Mouse (Mus musculus) MEL (cell line): ENCODE measurements around the gene Msrb2. TPM values are rescaled to one million over a fixed set of nuclear protein-coding genes. Genes with fewer than 3 reads are reported as not detected.

Experiments
- DNase-seq: peaks from one replicate; pipeline ENCODE4 v3.0.0; 2011; ENCODE audit warnings: low read depth, low spot score
- H3K27ac ChIP-seq: 2 replicates; pipeline ENCODE4 v1.5.1; 2012; ENCODE audit warnings: low read depth, mild to moderate bottlenecking, control low read depth, low read length, moderate library complexity; ENCODE audit not compliant: control insufficient read depth
- H3K27me3 ChIP-seq, 2 experiments: fragments of 150-350 bp in 1 of 2; sonication (generic) in 1 of 2; 2 replicates each; pipeline ENCODE4 v1.6.1; 2012; ENCODE audit warnings: low read length in 2 of 2, mild to moderate bottlenecking in 2 of 2, improper control_type of control experiment in 1 of 2, moderate library complexity in 1 of 2; ENCODE audit not compliant: insufficient read depth in 2 of 2, control insufficient read depth in 1 of 2
- H3K36me3 ChIP-seq, 2 experiments: 2 replicates each; pipeline ENCODE4 v1.6.1; 2012 to 2014; ENCODE audit warnings: low read length in 2 of 2, improper control_type of control experiment in 1 of 2, inconsistent platforms in 1 of 2, mild to moderate bottlenecking in 1 of 2; ENCODE audit not compliant: insufficient read depth in 2 of 2, control insufficient read depth in 1 of 2
- H3K4me1 ChIP-seq, 2 experiments: fragments of 150-350 bp in 1 of 2; sonication (generic) in 1 of 2; 2 replicates each; pipeline ENCODE4 v1.6.1; 2012; ENCODE audit warnings: low read length in 2 of 2, improper control_type of control experiment in 1 of 2, mild to moderate bottlenecking in 1 of 2; ENCODE audit not compliant: insufficient read depth in 2 of 2, control insufficient read depth in 1 of 2
- H3K4me3 ChIP-seq, 2 experiments: fragments of 150-350 bp in 1 of 2; sonication (generic) in 1 of 2; 2 replicates each; pipeline ENCODE4 v1.5.1; 2012; ENCODE audit warnings: low read depth in 2 of 2, low read length in 2 of 2, mild to moderate bottlenecking in 2 of 2, moderate library complexity in 2 of 2, control low read depth in 1 of 2, improper control_type of control experiment in 1 of 2; ENCODE audit not compliant: control insufficient read depth in 1 of 2, insufficient read depth in 1 of 2
- H3K79me2 ChIP-seq: 2 replicates; pipeline ENCODE4 v1.6.1; 2012; ENCODE audit warnings: mild to moderate bottlenecking, low read length, moderate library complexity; ENCODE audit not compliant: control insufficient read depth, poor library complexity, insufficient read depth
- H3K9ac ChIP-seq: 2 replicates; pipeline ENCODE4 v1.6.1; 2012; ENCODE audit warnings: low read depth, mild to moderate bottlenecking, control low read depth, low read length, moderate library complexity; ENCODE audit not compliant: control insufficient read depth, poor library complexity, severe bottlenecking
- H3K9me3 ChIP-seq: fragments of 150-350 bp; sonication (generic); replicated peaks from 2 replicates; pipeline ENCODE4 v1.6.1; 2012; ENCODE audit warnings: mild to moderate bottlenecking, low read length, improper control_type of control experiment, moderate library complexity; ENCODE audit not compliant: insufficient read depth
- CHD2 ChIP-seq: IDR thresholded peaks from 2 replicates; pipeline ENCODE4 v1.6.1; 2011; ENCODE audit warnings: low read length, improper control_type of control experiment
- E2F4 ChIP-seq: IDR thresholded peaks from 2 replicates; pipeline ENCODE4 v1.6.1; 2011; ENCODE audit warnings: low read depth, low read length, improper control_type of control experiment, borderline replicate concordance
- ELF1 ChIP-seq: IDR thresholded peaks from 2 replicates; pipeline ENCODE4 v1.6.1; 2014; ENCODE audit warnings: low read depth, mild to moderate bottlenecking, inconsistent platforms, low read length, improper control_type of control experiment, moderate library complexity
- HCFC1 ChIP-seq: IDR thresholded peaks from 2 replicates; pipeline ENCODE4 v1.6.1; 2012; ENCODE audit warnings: low read depth, mild to moderate bottlenecking, inconsistent platforms, low read length, improper control_type of control experiment, moderate library complexity
- JUND ChIP-seq: IDR thresholded peaks from 2 replicates; pipeline ENCODE4 v1.6.1; 2011; ENCODE audit warnings: low read depth, mild to moderate bottlenecking, improper control_type of control experiment, low read length
- MAFK ChIP-seq: IDR thresholded peaks from 2 replicates; pipeline ENCODE4 v1.6.1; 2011; ENCODE audit warnings: low read depth, mild to moderate bottlenecking, low read length, improper control_type of control experiment, borderline replicate concordance
- MAZ ChIP-seq: IDR thresholded peaks from 2 replicates; pipeline ENCODE4 v1.6.1; 2012; ENCODE audit warnings: low read depth, mild to moderate bottlenecking, inconsistent platforms, low read length, improper control_type of control experiment
- MXI1 ChIP-seq: IDR thresholded peaks from 2 replicates; pipeline ENCODE4 v1.6.1; 2011; ENCODE audit warnings: mild to moderate bottlenecking, low read depth, low read length, improper control_type of control experiment
- MYB ChIP-seq: IDR thresholded peaks from 2 replicates; pipeline ENCODE4 v1.6.1; 2011; ENCODE audit warnings: mild to moderate bottlenecking, low read depth, low read length, improper control_type of control experiment
- POLR2AphosphoS2 ChIP-seq: IDR thresholded peaks from 2 replicates; pipeline ENCODE4 v1.6.1; 2011; ENCODE audit warnings: low read length, improper control_type of control experiment
- POLR2AphosphoS5 ChIP-seq: IDR thresholded peaks from 2 replicates; pipeline ENCODE4 v1.6.1; 2012; ENCODE audit warnings: low read depth, borderline replicate concordance, mild to moderate bottlenecking, inconsistent platforms, low read length, moderate library complexity, mixed read lengths
- SIN3A ChIP-seq: IDR thresholded peaks from 2 replicates; pipeline ENCODE4 v1.6.1; 2012; ENCODE audit warnings: low read length, improper control_type of control experiment, inconsistent platforms
- TAL1 ChIP-seq: IDR thresholded peaks from 2 replicates; pipeline ENCODE4 v1.6.1; 2012; ENCODE audit warnings: mild to moderate bottlenecking, inconsistent platforms, low read length, moderate library complexity, mixed read lengths
- USF1 ChIP-seq: IDR thresholded peaks from 2 replicates; pipeline ENCODE4 v1.6.1; 2014; ENCODE audit warnings: low read depth, mild to moderate bottlenecking, inconsistent platforms, low read length, improper control_type of control experiment, moderate library complexity
- ZMIZ1 ChIP-seq: IDR thresholded peaks from 2 replicates; pipeline ENCODE4 v1.6.1; 2012; ENCODE audit warnings: low read depth, mild to moderate bottlenecking, inconsistent platforms, low read length, improper control_type of control experiment, moderate library complexity
- ZNF384 ChIP-seq: IDR thresholded peaks from 2 replicates; pipeline ENCODE4 v1.6.1; 2012; ENCODE audit warnings: low read depth, mild to moderate bottlenecking, inconsistent platforms, low read length, improper control_type of control experiment
- polyA plus RNA-seq, 2 experiments: library from polyadenylated mRNA; stranded (reverse) in 1 of 2; unstranded in 1 of 2; fragments of >175 nt in 1 of 2; fragments of >200 nt in 1 of 2; gene quantifications; 2 replicates each; pipeline versions ENCODE4 v1.2.1 to v1.2.4; 2012; ENCODE audit warnings: low replicate concordance in 2 of 2, low read depth in 1 of 2; ENCODE audit not compliant: insufficient read length in 2 of 2, insufficient read depth in 1 of 2, missing spikeins in 1 of 2
- total RNA-seq: library from RNA; depleted of rRNA; stranded (reverse); fragments of 300-350 nt; gene quantifications from 2 replicates; pipeline ENCODE4 v1.2.3, GENCODE M21; 2012

Msrb2 gene
- total and polyA plus RNA-seq, 3 experiments = 14.8 to 18.2 TPM; not detected in 1

DNA sequence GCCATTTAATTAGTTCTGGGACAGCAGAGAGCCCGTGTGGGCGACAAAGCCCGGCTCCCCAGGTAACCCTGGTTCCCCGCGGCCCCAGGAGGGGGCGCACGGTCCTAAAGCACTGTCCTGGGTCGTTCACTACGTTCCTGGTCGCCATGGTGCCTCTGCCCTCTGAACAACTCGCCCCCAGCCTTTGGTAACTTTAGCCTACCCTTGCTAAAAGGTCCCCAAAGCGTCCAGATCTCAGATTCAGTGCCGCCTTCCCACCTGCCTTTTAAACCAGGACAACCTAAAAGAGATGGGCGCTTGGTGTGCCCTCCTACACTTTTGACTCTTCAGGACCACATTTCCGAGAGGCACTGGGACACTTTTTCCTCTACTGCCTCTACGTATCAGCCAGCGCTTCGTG, 59.9 kb downstream of the Msrb2 start:
- Histone ChIP-seq H3K9ac (no peak overlapping the region), H3K36me3 (no peaks in the 10 kb centered on the region), H3K27me3 (no peaks in the 10 kb centered on the region; a peak in 1 of 4 replicates)

DNA sequence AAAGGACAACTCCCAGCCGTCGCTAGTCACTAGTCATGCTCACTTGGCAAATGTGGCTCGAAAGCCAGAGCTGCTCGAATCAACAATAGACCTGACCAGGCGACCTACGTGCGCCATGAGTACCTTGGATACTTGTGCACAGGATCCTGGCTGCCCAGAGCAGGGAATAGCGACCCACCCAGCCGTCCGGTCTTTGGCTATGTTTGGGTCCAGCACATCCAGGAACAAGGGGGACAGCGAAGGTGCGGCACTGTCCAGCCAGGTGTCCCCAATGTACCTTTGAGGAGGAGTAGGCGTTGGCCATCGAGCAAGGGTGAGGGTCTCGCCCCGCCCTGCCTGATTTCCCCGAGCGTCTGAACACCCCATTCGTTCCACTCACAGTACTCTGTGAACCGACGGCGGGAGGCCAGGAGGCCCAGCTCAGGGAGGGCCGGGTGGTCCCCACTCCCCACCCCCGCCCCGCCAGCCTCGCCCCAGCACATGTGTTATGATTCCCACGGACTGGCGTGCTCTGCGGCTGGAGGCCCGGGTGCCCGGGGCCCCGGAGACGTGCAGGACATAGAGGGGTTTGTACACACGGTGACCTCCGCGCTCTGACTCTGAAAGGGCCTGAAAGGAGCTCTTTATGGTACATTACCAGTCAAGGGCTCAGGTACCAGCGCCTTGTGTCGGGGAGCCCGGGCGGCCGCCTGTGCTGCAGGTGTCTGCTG, 60.5 kb downstream of the Msrb2 start:
- TF ChIP-seq SIN3A = no peak
- TF ChIP-seq POLR2AphosphoS2 = no peak
- TF ChIP-seq E2F4 = no peak
- TF ChIP-seq MAZ = no peak
- no peak for TF ChIP-seq MAFK
- TF ChIP-seq CHD2 = no peak
- TF ChIP-seq HCFC1 = no peak
- TF ChIP-seq POLR2AphosphoS5 = no peak
- no peaks in the 10 kb centered on the region for H3K9me3 ChIP-seq
- no peaks in the 10 kb centered on the region for H3K27me3 ChIP-seq
- no peak overlapping the region for H3K4me3 ChIP-seq
- H3K9ac ChIP-seq = no peak overlapping the region
- no peak overlapping the region for H3K27ac ChIP-seq
- DNase-seq = no peak
- H3K79me2 ChIP-seq = no peaks in the 10 kb centered on the region
- H3K4me1 ChIP-seq = no peaks in the 10 kb centered on the region
- no peaks in the 10 kb centered on the region for H3K36me3 ChIP-seq

More for the DNA sequence above, 59.9 kb downstream of the Msrb2 start:
- no peak for DNase-seq
- Histone ChIP-seq H3K4me1 (no peaks in the 10 kb centered on the region), H3K4me3 (no peak overlapping the region), H3K27ac (no peak overlapping the region), H3K9me3 (no peaks in the 10 kb centered on the region), H3K79me2 (no peaks in the 10 kb centered on the region)
- no peak for TF ChIP-seq HCFC1
- no peak for TF ChIP-seq SIN3A
- TF ChIP-seq ZNF384 = no peak
- TF ChIP-seq ELF1 = no peak
- no peak for TF ChIP-seq MYB
- TF ChIP-seq USF1 = no peak
- no peak for TF ChIP-seq ZMIZ1
- TF ChIP-seq TAL1 = no peak
- no peak for TF ChIP-seq JUND
- no peak for TF ChIP-seq MXI1
